Mouse (Mus musculus) granulocyte monocyte progenitor cell, adult 5-6 weeks (primary cell): ENCODE data around the gene Srrm1. TPM values are rescaled to one million over a fixed set of nuclear protein-coding genes. Genes with fewer than 3 reads are reported as not detected.

Source experiments
- ATAC-seq: replicated peaks from 2 replicates; pipeline ENCODE4 v1.8.0; 2016; ENCODE audit warnings: mild to moderate bottlenecking, moderate TSS enrichment, inconsistent platforms; ENCODE audit not compliant: poor library complexity, severe bottlenecking
- total RNA-seq, 2 experiments: library from RNA; stranded (forward) in 1 of 2; stranded (reverse) in 1 of 2; fragments of 200-712, 200-1000 nt in 1 of 2; fragments of >200 nt in 1 of 2; fragmentation: Nextera tagmentation in 1 of 2; gene quantifications; 2 replicates each; pipeline ENCODE4 v1.2.3; 2014 to 2017

Gene Srrm1
- total RNA-seq, 2 experiments from 2014 or later: 84.9 to 260 TPM

DNA sequence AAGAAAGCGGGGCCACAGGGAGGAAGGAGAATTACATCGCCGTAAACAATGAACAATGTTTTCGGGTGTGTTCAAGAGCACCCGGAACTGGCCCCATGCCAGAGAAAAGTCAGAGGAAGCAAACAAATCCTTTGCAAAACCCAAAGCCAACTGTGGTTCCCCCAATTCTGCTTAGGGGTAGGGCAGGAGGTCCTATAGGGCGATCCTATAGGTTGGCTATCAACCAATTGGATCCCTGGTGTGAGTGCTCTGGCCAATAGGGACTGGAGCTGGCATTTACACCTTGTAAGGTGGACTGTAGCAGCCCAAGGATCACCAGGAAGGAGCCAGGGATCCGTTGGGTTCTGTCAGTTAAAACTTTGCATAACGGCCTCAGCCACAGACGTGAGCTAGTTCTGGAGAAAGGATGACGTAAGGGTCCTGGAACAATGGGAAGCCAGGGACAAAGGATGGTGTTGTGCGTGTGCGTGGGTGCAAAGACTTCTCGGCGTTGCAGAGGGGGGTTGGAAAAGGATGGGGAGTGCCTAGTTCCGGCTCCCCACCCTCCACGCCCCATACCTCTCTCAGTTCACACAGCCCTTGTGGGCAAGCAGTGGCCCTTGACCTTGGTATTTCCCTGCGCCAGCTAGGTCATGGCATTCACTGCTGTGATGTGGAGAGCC is 46.0 kb downstream of the Srrm1 start:
- no peak; the same call in 1 of the 2 replicates for ATAC-seq

DNA sequence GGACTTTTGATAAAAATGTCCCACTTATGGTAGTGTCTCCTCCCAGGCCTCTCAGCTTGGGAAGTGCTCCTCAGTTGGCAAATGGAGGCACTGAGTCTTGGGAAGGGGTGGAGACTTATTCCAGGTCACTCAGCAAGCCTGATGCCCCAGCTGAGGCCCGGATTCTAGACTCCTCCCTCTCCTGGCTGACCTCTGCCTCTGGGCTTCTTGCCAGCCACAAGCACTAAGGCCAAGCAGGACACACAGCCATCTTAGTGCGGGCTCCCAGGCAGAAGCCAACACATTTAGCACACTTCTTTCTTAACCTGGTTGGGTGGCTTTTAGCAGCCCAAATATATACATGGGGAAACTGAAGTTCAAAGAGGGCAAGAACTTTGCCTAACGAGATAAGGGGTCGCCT is 46.6 kb downstream of the Srrm1 start:
- no peak for ATAC-seq

DNA sequence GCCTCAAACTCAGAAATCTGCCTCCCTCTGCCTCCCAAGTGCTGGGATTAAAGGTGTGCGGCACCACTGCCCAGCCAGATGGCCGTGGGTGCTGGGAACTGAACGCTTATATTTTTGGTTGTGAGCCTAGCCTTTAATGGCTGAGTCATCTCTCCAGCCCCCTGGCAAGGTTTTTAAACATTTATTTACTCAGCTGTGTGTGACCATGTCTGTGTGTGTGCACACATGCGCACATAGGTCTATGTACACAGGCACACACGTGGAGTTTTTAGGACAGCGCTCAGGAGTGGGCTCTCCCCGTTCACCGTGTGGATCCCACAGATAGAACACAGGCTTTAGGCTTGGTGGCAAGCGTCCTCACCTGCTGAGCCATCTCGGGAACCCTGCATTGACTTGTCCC is 50.9 kb downstream of the Srrm1 start:
- ATAC-seq: no peak

DNA sequence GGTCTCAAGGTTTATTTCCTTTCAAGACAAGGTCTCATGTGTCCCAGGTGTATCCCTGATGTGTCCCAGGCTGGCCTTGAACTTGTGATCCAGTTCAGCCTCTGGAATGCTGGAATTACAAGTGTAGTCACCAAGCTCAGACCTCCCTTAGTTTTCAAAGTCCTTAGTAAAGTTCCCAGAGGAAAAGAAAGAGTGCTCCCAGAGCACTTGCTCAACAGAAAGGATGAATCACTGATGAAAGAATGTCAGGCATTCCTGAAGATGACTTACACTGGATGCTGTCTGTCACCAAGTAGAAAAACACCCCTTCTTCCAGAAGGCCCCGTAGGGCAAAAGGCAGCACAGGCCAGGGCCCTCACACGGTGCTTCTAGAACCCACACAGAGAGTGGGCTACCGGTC is 52.0 kb downstream of the Srrm1 start:
- ATAC-seq: no peak

DNA sequence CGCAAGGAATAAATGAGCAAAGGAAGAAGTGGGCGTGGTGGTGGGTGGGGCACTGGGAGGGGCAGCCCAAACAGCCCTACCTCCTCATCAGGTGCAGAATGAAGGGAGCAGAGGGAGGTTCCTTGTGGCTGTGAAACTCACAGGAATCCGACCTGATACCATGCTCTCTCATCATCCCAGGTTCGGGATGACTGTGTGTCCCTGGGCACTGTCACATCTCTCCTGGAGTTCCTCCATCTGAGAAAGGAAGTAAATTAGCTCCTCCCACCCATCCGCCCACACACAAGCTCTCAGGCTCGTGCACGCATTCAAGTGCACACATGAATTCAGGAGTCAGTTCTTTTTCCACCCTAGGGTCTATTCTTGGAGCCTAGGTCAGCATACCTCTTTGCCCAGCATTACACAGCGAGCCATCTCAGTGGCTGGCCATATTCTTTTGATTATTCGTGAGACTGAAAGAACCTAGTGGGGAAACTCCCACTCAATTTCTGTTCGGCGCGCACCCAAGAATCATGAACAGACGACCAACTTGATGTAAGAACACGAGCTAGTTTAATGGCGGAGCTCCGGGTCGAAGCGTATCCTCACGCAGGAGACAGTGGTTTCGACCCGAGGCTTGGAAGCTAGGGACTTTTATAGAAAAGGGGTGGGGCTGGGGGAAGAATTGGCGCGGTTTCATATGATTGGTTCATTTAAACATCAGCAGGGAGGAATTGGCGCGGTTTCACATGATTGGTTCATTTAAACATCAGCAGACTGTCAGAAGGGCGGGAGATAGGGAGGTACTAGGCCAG is 52.7 kb downstream of the Srrm1 start:
- peak; percentile 44; the same call in 1 of the 2 replicates for ATAC-seq

DNA sequence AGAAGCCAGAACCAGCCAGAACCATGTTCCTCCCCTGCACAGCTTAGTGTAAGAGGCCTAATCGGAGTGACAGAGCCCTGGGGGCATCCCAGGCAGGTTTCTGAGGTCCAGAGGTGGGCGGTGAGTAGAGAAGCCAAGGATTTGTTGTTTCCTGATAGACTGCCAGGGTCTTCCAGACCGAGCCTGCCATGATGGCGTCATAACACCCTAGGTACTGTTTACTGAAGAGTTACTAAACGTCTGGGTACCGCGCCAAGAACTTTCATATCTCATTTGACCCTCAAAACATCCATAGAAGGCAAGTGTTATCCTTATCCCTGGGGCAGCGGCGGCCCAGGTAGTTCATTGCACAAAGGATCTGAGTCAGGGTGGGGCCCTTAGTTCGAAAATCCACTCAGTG is 54.4 kb downstream of the Srrm1 start:
- no peak for ATAC-seq

DNA sequence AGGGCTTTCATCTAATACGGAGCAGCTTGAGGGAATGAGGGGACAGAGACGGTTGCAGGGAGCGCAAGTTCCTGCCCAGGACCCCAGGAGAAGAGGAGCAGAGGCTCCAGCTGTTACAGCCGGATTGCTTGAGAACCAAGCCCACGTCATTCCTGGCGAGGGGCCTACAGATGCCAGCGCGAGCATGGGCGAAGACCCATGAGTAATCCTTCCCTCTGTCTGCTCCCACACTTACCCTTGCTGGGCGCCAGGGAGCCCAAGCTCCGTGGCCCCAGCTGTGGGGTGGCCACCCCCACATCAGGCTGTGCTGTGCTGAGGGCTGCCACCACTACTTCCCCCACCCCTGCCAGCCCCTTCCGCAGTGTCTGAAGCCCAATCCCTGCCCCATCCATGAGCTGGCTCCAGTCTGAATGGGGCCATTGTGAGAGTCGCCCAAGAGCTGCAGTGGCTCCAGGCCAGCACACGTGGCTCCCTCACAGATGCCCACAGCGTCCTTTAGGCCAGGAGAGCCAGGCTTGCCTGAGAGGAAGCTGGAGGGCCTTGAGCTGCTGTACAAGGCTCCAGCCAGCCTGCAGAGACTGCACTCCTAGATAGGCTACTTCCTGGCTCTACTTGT is 55.1 kb downstream of the Srrm1 start:
- peak; percentile 30 for ATAC-seq

DNA sequence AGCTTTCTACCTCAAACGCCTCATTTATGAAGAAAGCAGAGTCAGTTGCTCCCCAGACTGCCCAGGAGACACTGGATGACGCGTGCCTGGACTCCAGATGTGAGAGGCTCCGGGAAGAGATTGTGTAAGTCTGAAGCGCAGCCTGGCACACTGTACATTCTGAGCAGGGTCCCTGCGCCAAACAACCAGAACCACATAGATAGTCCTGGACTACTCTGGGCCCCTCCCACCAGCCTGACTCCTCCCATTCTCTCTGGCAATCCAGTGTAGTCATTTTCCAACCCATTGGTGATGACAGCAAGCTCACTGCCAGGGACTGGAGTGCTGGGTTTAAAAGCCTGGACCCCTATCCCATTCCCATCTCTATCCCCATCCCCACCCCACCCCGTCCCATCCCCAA is 56.0 kb downstream of the Srrm1 start:
- ATAC-seq: 0 out of 2 replicates have a peak, but pooled peaks have one; percentile 9

DNA sequence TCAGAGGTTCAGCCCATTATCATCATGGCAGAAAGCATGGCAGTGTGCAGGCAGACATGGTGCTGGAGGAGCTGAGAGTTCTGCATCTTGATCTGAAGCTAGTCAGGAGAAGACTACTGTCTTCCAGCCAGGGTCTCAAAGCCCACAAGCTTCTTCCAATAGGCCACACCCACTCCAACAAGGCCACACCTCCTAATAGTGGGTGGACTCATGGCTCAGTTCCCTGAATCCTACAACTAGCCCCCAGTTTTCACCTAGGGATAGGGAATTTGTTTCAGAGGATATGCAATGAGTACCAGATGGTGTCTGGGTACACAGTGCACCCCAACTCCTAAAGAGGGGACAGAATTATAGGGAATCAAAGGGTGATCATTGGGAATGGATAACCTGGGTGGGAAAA is 56.6 kb downstream of the Srrm1 start:
- ATAC-seq: no peak

DNA sequence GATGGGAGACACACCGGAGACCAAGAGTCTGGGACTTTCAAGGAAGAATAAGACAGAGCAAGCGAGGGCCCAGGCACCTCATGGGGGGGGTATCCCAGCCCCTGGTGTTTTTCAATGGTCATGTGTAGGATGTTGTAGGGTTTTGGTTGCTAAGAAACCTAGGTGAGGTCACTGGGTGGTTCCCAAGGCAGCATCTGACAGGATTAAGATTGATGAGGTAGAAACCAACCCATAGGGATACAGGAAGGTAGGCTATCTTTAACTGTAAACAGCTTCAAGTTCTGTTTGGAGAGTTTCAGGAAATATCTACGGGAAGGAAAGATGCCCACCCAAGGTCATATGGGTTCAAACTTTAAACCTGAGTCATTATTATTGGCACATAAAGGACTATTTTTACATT is 59.3 kb downstream of the Srrm1 start:
- ATAC-seq: no peak

DNA sequence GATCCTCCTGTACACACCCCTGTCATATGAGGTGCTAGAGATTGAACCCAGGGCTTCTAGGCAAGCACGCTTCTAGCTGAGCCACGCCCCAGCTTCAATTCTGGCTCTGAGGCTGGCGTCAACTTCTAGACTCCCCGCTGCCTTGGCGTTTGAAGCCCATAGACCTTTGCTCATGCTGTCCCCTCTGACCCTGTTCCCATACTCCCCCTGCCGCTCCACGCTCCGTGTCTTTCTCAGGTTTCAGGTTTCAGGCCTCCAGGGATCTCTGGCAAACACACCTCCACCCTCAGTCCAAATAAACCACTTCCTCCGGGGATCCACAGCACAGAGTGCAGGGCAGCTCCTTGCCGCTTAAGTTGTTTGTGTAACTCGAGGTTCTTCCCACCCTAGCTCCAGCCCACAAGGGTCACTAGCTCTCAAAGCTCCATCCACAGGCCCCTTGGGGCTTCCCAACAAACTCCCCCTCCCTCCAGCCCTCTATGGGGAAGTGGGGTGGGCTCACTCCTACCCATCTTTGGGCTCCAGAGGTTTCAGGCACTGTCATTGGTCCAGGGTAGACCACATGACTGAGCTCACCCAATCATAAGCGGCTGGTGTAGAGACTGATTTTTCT is 60.5 kb downstream of the Srrm1 start:
- ATAC-seq: peak; percentile 82

DNA sequence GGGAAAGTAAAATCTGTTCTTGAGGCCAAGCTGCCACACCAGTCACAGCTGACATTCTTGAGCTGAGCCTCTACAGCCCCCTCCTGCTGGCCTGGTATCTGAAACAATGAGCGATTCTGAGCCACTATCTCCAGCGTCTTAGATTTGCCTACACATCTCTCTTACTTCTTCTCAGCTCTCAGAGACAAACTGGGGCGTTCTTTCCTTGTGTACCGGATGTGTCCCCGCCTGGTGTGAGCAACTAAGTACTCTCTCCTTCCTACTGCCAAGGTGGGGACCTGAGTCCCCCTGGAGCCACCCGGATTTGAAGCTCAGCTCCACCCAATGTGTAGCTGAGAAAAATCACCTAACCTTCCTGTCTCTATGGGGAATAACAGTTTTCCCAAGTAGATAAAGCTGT is 61.3 kb downstream of the Srrm1 start:
- ATAC-seq: no peak

DNA sequence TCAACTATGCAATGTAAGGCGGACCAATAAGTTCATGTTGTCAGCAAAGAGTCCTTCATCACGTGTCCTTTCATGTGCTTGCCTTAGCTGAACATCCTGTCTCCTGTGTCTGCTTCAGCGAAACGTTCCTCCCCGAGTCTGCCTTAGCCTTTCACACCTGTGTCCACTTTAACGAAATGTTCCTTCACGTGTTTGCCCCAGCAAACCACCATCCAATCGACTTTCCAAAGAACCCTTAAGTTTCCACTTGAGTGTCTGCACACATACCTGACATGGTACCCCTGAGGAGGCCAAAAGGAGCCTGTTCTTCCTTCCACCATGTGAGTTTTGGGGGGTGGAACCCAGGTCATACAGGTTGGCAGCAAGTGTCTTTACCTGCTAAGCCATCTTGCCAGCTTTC is 61.9 kb downstream of the Srrm1 start:
- ATAC-seq: no peak

DNA sequence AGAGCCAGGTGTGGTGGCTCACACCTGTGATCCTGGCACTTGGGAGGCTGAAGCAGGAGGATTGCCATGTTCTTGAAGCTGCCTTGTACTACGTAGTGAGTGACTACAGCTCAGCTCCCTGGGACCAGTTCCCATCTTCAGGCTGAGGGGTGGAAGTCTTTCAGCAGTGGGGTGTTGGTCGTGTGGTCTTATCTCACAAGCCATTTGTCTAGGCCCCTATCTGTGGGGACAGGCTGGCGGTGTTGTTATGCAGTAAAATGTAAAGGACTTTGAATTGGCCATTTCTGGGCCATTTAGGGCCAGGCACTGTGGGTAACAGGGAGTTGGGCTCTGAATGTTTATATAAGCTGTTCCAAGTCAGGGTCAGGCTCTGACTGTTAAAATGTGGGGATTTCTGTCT is 65.1 kb downstream of the Srrm1 start:
- ATAC-seq: no peak

DNA sequence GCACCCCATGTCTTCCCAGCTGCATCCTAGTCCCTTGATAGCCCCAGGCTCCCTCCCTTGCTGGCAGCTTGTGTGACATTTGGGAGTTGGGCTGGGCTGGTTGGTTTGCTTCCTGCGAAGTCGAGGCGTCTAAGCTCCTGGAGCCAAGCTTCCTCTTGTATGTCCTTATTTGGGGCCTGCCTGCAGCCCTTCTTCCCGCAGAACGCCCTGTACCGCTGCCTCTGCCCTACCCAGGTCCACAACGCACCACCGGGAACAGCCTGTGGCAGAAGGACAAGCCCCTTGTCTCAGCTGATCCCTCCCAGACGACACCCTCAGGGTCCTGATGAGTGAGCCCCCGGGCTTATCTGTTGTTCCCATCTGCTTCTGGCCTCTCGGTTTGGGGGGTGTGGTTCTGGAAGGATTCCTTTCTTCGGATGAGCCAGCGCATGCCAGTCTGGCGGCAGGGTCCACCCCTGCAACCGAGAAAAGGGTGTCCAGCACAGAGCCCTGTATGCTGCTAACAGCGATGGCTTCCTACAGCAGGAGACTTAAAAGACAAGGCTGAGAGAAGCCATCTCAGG is 66.2 kb downstream of the Srrm1 start:
- ATAC-seq: peak; percentile 68

DNA sequence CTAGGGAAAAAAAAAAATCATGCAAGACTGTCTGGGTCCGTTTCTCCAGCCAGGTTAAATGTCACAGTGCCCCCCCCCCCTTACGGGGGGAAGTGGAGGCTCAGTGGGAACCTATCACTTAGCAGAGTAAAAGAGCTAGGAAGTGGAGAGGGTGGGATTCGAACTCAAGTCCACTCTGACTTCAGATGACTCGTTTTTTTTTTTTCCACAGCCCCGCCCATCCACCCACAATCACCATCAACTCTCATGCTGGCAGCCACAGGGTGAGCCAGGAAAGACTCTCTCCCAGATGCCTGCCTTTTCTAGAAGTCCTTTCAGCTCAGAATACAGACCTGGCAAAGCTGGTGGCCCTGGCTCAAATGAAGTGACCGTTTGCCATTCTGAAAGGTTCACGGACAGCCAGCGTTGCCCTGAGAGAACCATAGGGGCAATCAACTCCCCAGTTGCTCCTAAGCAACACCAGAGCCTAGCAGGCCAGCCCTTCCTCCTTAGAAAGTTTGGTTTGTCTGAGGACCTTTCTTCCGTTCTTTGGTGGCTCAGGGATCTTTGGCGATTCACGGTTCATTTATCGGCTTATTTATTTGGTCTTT is 67.0 kb downstream of the Srrm1 start:
- ATAC-seq: no peak

DNA sequence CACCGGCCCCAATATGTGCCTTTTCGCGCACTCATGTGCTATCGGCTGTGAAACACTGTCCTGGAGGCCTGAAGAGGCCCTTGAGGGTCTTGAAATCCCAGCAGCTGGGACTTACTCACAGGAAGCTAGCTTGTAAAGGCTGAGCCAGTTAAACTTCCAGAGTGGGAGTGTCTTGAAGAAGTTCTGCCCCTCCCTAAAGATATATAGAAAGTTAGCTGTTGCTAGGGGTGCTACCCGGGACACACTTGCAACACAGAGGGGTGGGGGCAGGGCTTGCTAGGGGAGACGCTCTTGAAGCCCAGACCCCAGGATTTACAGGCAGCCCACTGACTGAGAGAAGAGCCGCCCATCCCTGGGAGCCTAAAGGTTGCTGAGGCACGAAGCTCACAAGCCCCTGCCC is 67.7 kb downstream of the Srrm1 start:
- ATAC-seq: no peak

DNA sequence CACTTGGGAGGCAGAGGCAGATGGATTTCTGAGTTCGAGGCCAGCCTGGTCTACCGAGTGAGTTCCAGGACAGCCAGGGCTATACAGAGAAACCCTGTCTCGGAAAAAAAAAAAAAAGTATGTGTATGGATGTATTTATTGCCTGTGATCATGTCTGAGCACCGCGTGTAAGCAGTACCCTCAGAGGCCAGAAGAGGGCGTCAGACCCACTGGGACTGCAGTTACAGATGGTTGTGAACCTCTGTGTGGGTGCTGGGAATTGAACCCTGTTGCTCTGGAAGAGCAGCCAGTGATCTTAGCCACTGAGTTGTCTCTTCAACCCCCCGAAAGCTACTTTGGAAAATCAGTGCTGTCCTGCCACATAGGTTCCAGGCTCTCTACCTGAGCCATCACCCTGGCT is 69.2 kb downstream of the Srrm1 start:
- ATAC-seq: no peak

DNA sequence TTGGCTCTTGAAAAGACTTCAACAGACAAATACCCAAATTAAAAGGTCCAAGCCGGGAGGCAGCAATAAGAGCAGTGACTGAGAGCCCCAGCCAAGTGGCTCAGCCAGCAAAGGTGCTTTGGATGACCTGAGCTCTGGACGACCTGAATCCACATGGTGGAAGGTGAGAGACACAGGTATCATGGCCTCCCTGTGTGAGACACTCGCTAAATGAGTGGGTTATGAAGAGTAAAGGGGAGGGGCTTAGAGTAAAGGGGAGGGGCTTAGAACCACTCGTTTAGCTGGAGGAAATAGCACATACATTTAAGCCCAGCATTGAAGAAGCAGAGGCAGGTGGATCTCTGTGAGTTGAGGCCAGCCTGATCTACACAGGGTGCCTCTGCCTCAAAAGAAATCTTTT is 69.7 kb downstream of the Srrm1 start:
- ATAC-seq: no peak

DNA sequence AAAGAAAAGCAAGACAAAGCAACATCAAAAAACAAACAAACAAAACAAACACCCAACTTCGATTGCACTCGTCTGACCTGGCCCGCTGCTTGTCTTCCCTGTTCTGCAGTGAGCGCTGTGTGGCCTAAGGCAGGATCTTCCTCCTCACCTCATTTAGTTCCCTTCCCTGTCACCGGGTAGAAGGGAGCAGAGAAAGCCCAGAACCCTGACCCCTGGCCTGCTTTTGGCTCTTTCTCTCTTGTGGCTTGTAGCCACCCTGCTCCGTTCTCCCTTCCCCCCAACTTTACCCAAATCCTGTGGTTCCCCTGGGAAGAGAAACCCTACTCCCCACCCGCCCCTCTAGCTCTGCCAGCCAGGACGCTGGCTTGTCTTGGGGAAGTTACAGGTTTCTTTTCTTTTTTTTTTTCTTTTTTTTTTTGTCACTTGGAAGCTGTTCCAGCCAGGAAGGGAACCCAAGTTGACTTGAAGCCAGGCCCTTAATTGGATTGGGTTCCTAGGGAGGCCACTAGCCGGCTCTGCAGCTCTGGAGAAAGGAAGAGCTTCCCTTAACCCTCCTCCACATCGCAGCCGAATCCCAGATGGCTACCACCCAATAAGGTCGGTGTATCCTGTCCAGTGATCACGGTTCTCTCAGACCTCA is 70.3 kb downstream of the Srrm1 start:
- no peak for ATAC-seq
